Mouse (Mus musculus) T-helper 2 cell (primary cell): Measurements from ENCODE around the gene Dusp27.

Source experiments
- in situ Hi-C: fragments of 300-600 bp; cut with MboI, MseI; formaldehyde crosslinking; loops from one replicate; pipeline ENCODE4 v1.15.1; 2025; ENCODE audit warnings: high pct_unique_total_duplicates

Gene Dusp27

GRCm38 (mm10) chr1:166104858-166105257, 22.9 kb downstream of the Dusp27 start:
- in situ Hi-C loops, result loop anchor here (5.0 kb wide), 1 partner anchor 48 kb away; no protein-coding TSS in a partner anchor

- in situ Hi-C loops, result loop anchor here (5.0 kb wide), 1 partner anchor 46 kb away; no protein-coding TSS in a partner anchor
Measured at GRCm38 (mm10) chr1:166102920-166103608, 24.7 kb downstream of the Dusp27 start.

GRCm38 (mm10) chr1:166098120-166098519, 29.6 kb downstream of the Dusp27 start:
- in situ Hi-C loops, result no loop called here

- in situ Hi-C loops, result no loop called here
Measured at GRCm38 (mm10) chr1:166094462-166094861, 33.3 kb downstream of the Dusp27 start.

- in situ Hi-C loops, result no loop called here
Measured at GRCm38 (mm10) chr1:166090306-166090705, 37.4 kb downstream of the Dusp27 start.

GRCm38 (mm10) chr1:166089739-166090138, 38.0 kb downstream of the Dusp27 start:
- in situ Hi-C loops, result no loop called here

- in situ Hi-C loops, result no loop called here
Measured at GRCm38 (mm10) chr1:166089337-166089736, 38.4 kb downstream of the Dusp27 start.

- in situ Hi-C loops, result no loop called here
Measured at GRCm38 (mm10) chr1:166088446-166089170, 39.1 kb downstream of the Dusp27 start.

GRCm38 (mm10) chr1:166077052-166077735, 50.5 kb downstream of the Dusp27 start:
- in situ Hi-C loops, result no loop called here

- in situ Hi-C loops, result no loop called here
Measured at GRCm38 (mm10) chr1:166067856-166068440, 59.8 kb downstream of the Dusp27 start.

- in situ Hi-C loops, result no loop called here
Measured at GRCm38 (mm10) chr1:166063870-166064269, 63.9 kb downstream of the Dusp27 start.

- in situ Hi-C loops, result no loop called here
Measured at GRCm38 (mm10) chr1:166061532-166061931, 66.2 kb downstream of the Dusp27 start.

- in situ Hi-C loops, result no loop called here
Measured at GRCm38 (mm10) chr1:166060406-166060805, 67.3 kb downstream of the Dusp27 start.

GRCm38 (mm10) chr1:166056098-166056756, 71.5 kb downstream of the Dusp27 start:
- in situ Hi-C loops, result loop anchor here (5.0 kb wide), 1 partner anchor 46 kb away; no protein-coding TSS in a partner anchor

- in situ Hi-C loops, result no loop called here
Measured at GRCm38 (mm10) chr1:166053285-166053955, 74.3 kb downstream of the Dusp27 start.

GRCm38 (mm10) chr1:166049046-166049827, 78.5 kb downstream of the Dusp27 start:
- in situ Hi-C loops, result no loop called here

- in situ Hi-C loops, result no loop called here
Measured at GRCm38 (mm10) chr1:166048230-166048911, 79.4 kb downstream of the Dusp27 start.
